Mouse (Mus musculus): ENCODE results near the gene Pfas. TPM values are rescaled to one million over a fixed set of nuclear protein-coding genes. Genes with fewer than 3 reads are reported as not detected.
"Not testable (repeated sequence)": the region's sequence is repeated elsewhere in the genome, so short reads cannot be mapped to it uniquely, and the experiment has no call there.

Pfas gene
- polyA plus RNA-seq, 1 experiment from 2014 or later: 16.5 TPM

DNA sequence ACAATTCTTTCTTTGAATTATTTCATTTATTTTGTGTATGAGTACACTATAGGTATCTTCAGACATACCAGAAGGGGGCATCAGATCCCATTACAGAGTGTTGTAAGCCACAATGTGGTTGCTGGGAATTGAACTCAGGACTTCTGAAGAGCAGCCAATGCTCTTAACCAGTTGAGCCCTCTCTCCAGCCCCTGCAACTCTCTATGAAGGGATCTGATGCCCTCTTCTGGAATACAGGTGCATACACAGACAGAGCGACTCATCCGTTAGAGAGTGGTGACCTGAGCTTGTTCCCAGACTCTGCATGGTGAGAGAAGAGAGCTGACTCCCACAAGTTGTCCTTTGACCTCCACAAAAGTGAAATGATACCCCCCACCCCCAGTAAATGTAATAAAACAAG lies 20.5 kb upstream of the Pfas start:
- Histone ChIP-seq H3K4me1 (ENCODE audit: control insufficient read depth, insufficient read depth, low read length) (no peaks in the 10 kb centered on the region), H3K36me3 (ENCODE audit: control insufficient read depth, insufficient read depth, low read length) (peaks cover 60% of the 10 kb centered on the region), H3K27ac (ENCODE audit: low read depth, low read length) (no peak overlapping the region), H3K27me3 (ENCODE audit: control insufficient read depth, insufficient read depth, low read length) (no peaks in the 10 kb centered on the region), H3K9ac (replicated peaks; ENCODE audit: low read depth, low read length) (no peak overlapping the region), H3K9me3 (ENCODE audit: control insufficient read depth, low read length) (no peaks in the 10 kb centered on the region), H3K4me3 (ENCODE audit: low read depth, low read length) (no peak overlapping the region), H3K4me2 (ENCODE audit: low read depth, low read length) (no peak overlapping the region)
- WGBS: 59% methylated on average over 2 of the region's 2 CpGs
- no peak for ATAC-seq (ENCODE audit: low read depth)

DNA sequence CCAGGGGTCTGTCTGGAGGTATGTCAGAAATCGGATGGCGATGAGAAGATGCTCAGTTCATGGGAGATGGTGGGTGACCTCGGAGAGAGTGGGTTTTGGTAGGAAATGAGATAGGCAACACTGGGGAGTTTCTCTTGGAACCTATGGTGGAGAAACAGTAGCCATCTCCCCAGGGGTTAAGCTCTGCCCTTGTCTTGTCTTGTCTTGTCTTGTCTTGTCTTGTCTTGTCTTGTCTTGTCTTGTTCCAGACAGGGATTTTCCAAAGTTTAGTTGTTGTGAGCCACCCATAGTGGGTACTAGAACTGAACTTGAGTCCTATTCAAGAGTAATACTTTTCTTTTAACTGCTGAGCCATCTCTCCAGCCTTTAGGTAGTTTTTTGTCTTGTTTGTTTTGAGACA lies 18.3 kb upstream of the Pfas start:
- Histone ChIP-seq H3K27ac (ENCODE audit: low read depth, low read length) (no peak overlapping the region), H3K9ac (replicated peaks; ENCODE audit: low read depth, low read length) (no peak overlapping the region), H3K9me3 (ENCODE audit: control insufficient read depth, low read length) (no peaks in the 10 kb centered on the region), H3K27me3 (ENCODE audit: control insufficient read depth, insufficient read depth, low read length) (no peaks in the 10 kb centered on the region), H3K4me1 (ENCODE audit: control insufficient read depth, insufficient read depth, low read length) (no peaks in the 10 kb centered on the region), H3K4me3 (ENCODE audit: low read depth, low read length) (no peak overlapping the region), H3K36me3 (ENCODE audit: control insufficient read depth, insufficient read depth, low read length) (peaks cover 65% of the 10 kb centered on the region), H3K4me2 (ENCODE audit: low read depth, low read length) (no peak overlapping the region)
- 94% methylated on average over 3 of the region's 3 CpGs for WGBS
- ATAC-seq (ENCODE audit: low read depth): no peak

DNA sequence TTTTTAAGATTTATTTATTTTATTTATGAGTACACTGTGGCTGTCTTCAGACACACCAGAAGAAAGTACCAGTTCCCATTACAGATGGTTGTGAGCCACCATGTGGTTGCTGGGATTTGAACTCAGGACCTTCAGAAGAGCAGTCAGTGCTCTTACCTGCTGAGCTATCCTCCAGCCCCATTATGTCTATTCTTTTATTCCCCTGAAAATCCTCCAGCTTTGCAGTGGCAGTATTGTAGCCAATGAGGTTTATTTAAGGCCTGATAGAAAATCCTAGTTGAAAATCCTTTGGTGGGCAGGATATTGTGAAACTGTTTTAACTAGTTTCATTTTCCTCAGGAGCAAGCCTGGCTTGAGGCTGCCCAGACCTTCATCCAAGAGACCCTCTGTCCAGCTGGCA lies 12.4 kb upstream of the Pfas start:
- H3K4me3 ChIP-seq (ENCODE audit: low read depth, low read length): no peak overlapping the region
- no peak overlapping the region for H3K4me2 ChIP-seq (ENCODE audit: low read depth, low read length)
- no peak for ATAC-seq (ENCODE audit: low read depth)
- peaks cover 7% of the 10 kb centered on the region for H3K4me1 ChIP-seq (ENCODE audit: control insufficient read depth, insufficient read depth, low read length)
- no peaks in the 10 kb centered on the region for H3K9me3 ChIP-seq (ENCODE audit: control insufficient read depth, low read length)
- no peak overlapping the region for H3K9ac ChIP-seq (replicated peaks; ENCODE audit: low read depth, low read length)
- no peaks in the 10 kb centered on the region for H3K27me3 ChIP-seq (ENCODE audit: control insufficient read depth, insufficient read depth, low read length)
- H3K27ac ChIP-seq (ENCODE audit: low read depth, low read length): no peak overlapping the region
- H3K36me3 ChIP-seq (ENCODE audit: control insufficient read depth, insufficient read depth, low read length): peaks cover 33% of the 10 kb centered on the region

DNA sequence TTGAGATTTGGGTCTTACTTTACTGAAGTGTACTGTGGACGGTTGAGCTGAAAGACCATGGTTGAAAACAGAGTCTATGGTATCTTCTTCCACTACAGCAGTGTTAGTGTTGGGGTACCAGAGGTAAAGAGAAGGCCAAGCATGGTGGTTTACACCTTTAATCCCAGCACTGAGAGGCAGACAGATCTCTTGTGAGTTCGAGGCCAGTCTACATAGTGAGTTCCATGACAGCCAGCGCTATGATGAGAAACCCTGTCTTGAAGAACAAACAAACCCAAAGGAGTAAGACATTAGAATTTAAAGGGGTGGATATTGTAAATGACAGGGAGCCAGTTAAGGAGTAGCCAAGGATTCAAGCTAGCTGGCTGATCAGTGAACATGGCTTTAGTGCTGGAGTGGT lies 8.5 kb upstream of the Pfas start:
- WGBS: 72% methylated on average over 3 of the region's 3 CpGs
- Histone ChIP-seq H3K9me3 (ENCODE audit: control insufficient read depth, low read length) (no peaks in the 10 kb centered on the region), H3K4me3 (ENCODE audit: low read depth, low read length) (peak overlapping the region; percentile 60), H3K36me3 (ENCODE audit: control insufficient read depth, insufficient read depth, low read length) (no peaks in the 10 kb centered on the region), H3K27ac (ENCODE audit: low read depth, low read length) (peak overlapping the region; percentile 85; the same call in 1 of the 2 replicates), H3K27me3 (ENCODE audit: control insufficient read depth, insufficient read depth, low read length) (no peaks in the 10 kb centered on the region), H3K9ac (replicated peaks; ENCODE audit: low read depth, low read length) (peak overlapping the region; percentile 83), H3K4me2 (ENCODE audit: low read depth, low read length) (peak overlapping the region; percentile 67), H3K4me1 (ENCODE audit: control insufficient read depth, insufficient read depth, low read length) (peaks cover 7% of the 10 kb centered on the region)
- no peak for ATAC-seq (ENCODE audit: low read depth)

DNA sequence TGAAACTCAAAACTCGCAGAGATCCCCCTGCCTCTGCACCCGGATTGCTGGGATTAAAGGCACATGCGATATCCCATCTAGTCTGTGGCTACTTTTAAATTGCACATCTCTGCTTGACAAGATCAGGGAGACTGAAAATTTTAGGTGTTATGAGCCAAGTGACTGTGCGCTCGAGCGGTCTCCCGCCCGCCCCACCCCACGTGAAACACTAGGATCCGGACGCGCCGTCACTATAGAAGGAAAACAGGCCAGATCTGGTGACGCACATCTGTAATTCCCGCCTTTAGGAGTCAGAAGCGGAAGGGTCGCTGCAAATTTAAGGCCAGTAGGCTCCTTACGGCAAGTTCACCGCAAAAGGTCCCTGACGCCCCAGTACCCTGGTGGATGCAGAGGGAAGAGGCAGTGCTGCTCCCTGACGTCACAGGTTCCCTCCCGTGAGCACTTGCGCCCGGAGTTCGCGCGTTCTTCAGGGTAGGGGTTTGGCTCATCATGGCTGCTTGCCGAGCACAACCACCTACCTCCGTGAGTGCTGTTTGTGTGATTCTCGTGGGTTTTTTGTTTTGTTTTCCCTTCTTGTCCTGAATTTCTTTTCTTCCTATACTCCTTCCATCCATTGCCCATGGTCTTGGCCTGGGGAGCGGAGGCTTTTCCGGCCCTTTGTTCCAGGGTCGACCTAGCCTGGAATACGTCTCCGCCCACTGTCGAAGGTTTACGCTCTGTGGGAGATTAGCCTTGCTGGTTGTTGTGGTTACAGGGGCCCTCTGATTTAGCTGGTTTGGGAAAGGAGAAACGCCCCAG lies 7.6 kb upstream of the Pfas start, which contains the start of gene Ctc1:
Gene Ctc1 (plus strand): TSS at position 268 of the 798 bp plus-strand sequence.
- peaks cover 10% of the 10 kb centered on the region for H3K4me1 ChIP-seq (ENCODE audit: control insufficient read depth, insufficient read depth, low read length)
- peak; percentile 96 for ATAC-seq (ENCODE audit: low read depth)
- peak within 1 kb of the TSS; percentile 85 for H3K27ac ChIP-seq (ENCODE audit: low read depth, low read length)
- H3K4me3 ChIP-seq (ENCODE audit: low read depth, low read length): peak within 1 kb of the TSS; percentile 60
- H3K36me3 ChIP-seq (ENCODE audit: control insufficient read depth, insufficient read depth, low read length): no peaks in the 10 kb centered on the region
- no peaks in the 10 kb centered on the region for H3K9me3 ChIP-seq (ENCODE audit: control insufficient read depth, low read length)
- WGBS: 6% methylated on average over 38 of the region's 38 CpGs
- H3K9ac ChIP-seq (replicated peaks; ENCODE audit: low read depth, low read length): peak within 1 kb of the TSS; percentile 83
- H3K4me2 ChIP-seq (ENCODE audit: low read depth, low read length): peak within 1 kb of the TSS; percentile 67
- no peaks in the 10 kb centered on the region for H3K27me3 ChIP-seq (ENCODE audit: control insufficient read depth, insufficient read depth, low read length)

DNA sequence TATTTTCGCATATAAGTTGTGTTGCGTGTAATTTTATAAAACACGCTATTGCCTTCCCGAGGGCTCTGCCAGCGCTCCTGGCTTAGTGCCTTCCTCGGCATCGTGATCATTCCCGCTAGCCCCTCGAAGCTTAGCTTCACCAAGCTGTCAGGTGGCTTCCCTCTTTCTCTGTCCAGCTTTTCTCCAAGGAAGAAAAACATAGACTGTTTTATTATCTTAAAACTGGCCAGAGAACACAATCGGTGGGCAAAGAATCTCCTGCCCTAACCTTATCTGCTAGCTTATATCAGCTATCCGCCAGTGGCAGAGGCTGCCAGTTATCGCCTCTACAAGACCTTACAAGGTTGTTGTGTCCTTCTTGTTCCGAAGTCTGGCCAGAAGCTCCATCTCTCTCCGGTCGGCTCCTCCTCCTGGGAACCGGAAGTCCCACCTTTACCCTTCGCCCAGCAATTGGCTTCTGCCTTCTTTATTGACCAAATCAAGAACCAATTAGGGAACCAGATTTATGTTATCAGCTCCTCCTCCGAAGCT lies 3.9 kb upstream of the Pfas start:
- Histone ChIP-seq H3K36me3 (ENCODE audit: control insufficient read depth, insufficient read depth, low read length) (no peaks in the 10 kb centered on the region), H3K9ac (replicated peaks; ENCODE audit: low read depth, low read length) (peak overlapping the region; percentile 63), H3K27me3 (ENCODE audit: control insufficient read depth, insufficient read depth, low read length) (no peaks in the 10 kb centered on the region), H3K4me3 (ENCODE audit: low read depth, low read length) (peak overlapping the region; percentile 46), H3K4me2 (ENCODE audit: low read depth, low read length) (peak overlapping the region; percentile 67), H3K27ac (ENCODE audit: low read depth, low read length) (peak overlapping the region; percentile 89), H3K9me3 (ENCODE audit: control insufficient read depth, low read length) (no peaks in the 10 kb centered on the region), H3K4me1 (ENCODE audit: control insufficient read depth, insufficient read depth, low read length) (peaks cover 12% of the 10 kb centered on the region)
- 1% methylated on average over 18 of the region's 18 CpGs for WGBS
- peak; percentile 60 for ATAC-seq (ENCODE audit: low read depth)

DNA sequence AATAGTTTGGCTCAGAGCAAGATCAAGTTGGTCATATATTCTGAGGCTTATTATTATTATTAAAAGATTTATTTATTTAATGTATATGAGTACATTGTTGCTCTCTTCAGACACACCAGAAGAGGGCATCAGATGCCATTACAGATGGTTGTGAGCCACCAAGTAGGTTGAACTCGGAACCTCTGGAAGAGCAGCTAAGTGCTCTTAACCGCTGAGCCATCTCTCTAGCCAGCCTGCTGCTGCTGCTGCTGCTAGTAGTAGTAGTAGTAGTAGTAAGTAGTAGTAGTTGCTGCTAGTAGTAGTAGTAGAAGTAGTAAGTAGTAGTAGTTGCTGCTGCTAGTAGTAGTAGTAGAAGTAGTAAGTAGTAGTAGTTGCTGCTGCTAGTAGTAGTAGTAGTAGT lies 3.2 kb upstream of the Pfas start:
- Histone ChIP-seq H3K4me3 (ENCODE audit: low read depth, low read length) (peak overlapping the region; percentile 46), H3K4me2 (ENCODE audit: low read depth, low read length) (peak overlapping the region; percentile 67), H3K27ac (ENCODE audit: low read depth, low read length) (peak overlapping the region; percentile 89; the same call in 1 of the 2 replicates)
- H3K9me3 ChIP-seq (ENCODE audit: control insufficient read depth, low read length); H3K4me1 ChIP-seq (ENCODE audit: control insufficient read depth, insufficient read depth, low read length); H3K9ac ChIP-seq (replicated peaks; ENCODE audit: low read depth, low read length); H3K36me3 ChIP-seq (ENCODE audit: control insufficient read depth, insufficient read depth, low read length); ATAC-seq (ENCODE audit: low read depth); H3K27me3 ChIP-seq (ENCODE audit: control insufficient read depth, insufficient read depth, low read length): not testable (repeated sequence)
- WGBS: 78% methylated on average over 2 of the region's 2 CpGs

DNA sequence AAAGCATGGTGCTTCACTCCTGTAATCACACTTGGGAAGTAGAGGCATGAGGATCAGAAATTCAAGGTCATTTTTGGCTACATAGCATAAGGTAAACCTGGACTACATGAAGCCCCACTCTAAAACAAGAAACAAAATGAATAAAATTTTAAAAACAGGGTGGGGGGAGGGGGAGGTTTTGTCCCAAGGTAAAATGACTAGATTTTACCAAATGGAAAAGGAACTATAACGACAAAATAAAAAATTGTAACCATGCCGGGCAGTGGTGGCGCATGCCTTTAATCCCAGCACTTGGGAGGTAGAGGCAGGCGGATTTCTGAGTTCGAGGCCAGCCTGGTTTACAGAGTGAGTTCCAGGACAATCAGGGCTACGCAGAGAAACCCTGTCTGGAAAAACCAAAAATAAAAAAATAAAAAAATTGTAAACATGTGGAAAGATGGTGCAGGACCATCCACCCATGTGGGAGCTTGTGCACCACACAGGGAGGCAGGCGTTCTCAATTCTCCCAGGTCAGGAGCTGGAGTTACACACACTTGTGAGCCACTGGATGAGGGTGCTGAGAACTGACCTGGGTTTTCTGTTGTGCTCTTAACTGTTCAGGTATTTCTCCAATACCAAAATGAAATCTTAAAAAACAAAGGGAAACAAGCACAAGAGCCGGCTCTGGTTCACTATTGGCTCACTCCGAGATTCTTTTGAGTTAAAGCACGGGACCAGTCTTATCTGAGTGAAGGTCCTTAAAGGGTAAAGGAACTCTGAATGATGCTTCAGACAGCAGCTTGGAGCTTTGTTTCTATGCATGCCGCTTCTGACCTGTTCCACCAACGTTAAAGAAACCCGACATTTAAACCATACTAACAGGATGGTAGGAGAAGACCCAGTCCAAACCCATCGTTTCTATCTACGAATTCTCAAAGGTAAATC lies 2.4 kb upstream of the Pfas start:
- ATAC-seq (ENCODE audit: low read depth): no peak
- Histone ChIP-seq H3K27me3 (ENCODE audit: control insufficient read depth, insufficient read depth, low read length) (no peaks in the 10 kb centered on the region), H3K4me1 (ENCODE audit: control insufficient read depth, insufficient read depth, low read length) (peaks cover 6% of the 10 kb centered on the region; the same call in 1 of the 2 replicates), H3K4me3 (ENCODE audit: low read depth, low read length) (no peak overlapping the region), H3K27ac (ENCODE audit: low read depth, low read length) (no peak overlapping the region), H3K9me3 (ENCODE audit: control insufficient read depth, low read length) (no peaks in the 10 kb centered on the region), H3K4me2 (ENCODE audit: low read depth, low read length) (no peak overlapping the region), H3K9ac (replicated peaks; ENCODE audit: low read depth, low read length) (no peak overlapping the region), H3K36me3 (ENCODE audit: control insufficient read depth, insufficient read depth, low read length) (no peaks in the 10 kb centered on the region)
- 91% methylated on average over 15 of the region's 15 CpGs for WGBS
